Mouse (Mus musculus): ENCODE results near the gene Mtrex. TPM values are rescaled to one million over a fixed set of nuclear protein-coding genes. Genes with fewer than 3 reads are reported as not detected.
A peak's percentile ranks its signal among the peaks of the same experiment; 100 is the strongest.

The Mtrex gene
- polyA plus RNA-seq, 1 experiment: 5.6 TPM

- no peak for DNase-seq (ENCODE audit: low read depth, low spot score)
- 75% methylated on average over 17 of the region's 17 CpGs for WGBS
Measured at GRCm38 (mm10) chr13:112871500-112872266, 55.5 kb downstream of the Mtrex start.

- 81% methylated on average over 11 of the region's 11 CpGs for WGBS
- DNase-seq (ENCODE audit: low read depth, low spot score): no peak
Measured at GRCm38 (mm10) chr13:112870039-112870690, 57.0 kb downstream of the Mtrex start.

GRCm38 (mm10) chr13:112867381-112867780 is 59.8 kb downstream of the Mtrex start:
- 48% methylated on average over 8 of the region's 8 CpGs for WGBS

GRCm38 (mm10) chr13:112866782-112867181 is 60.4 kb downstream of the Mtrex start:
- WGBS: 72% methylated on average over 7 of the region's 7 CpGs
- no peak for DNase-seq (ENCODE audit: low read depth, low spot score)

More at GRCm38 (mm10) chr13:112867381-112867780, 59.8 kb downstream of the Mtrex start:
- DNase-seq (ENCODE audit: low read depth, low spot score): peak; percentile 33

GRCm38 (mm10) chr13:112862978-112863677 is 64.1 kb downstream of the Mtrex start:
- WGBS: 81% methylated on average over 1 of the region's 1 CpGs
- no peak for DNase-seq (ENCODE audit: low read depth, low spot score)

GRCm38 (mm10) chr13:112862342-112862741 is 64.9 kb downstream of the Mtrex start:
- WGBS: 69% methylated on average over 3 of the region's 3 CpGs
- no peak for DNase-seq (ENCODE audit: low read depth, low spot score)

GRCm38 (mm10) chr13:112861825-112862306 is 65.3 kb downstream of the Mtrex start:
- WGBS: 29% methylated on average over 5 of the region's 5 CpGs
- no peak for DNase-seq (ENCODE audit: low read depth, low spot score)

GRCm38 (mm10) chr13:112860911-112861310 is 66.3 kb downstream of the Mtrex start:
- no peak for DNase-seq (ENCODE audit: low read depth, low spot score)
- 88% methylated on average over 9 of the region's 9 CpGs for WGBS

- 57% methylated on average over 2 of the region's 2 CpGs for WGBS
- no peak for DNase-seq (ENCODE audit: low read depth, low spot score)
Measured at GRCm38 (mm10) chr13:112860370-112860769, 66.8 kb downstream of the Mtrex start.

GRCm38 (mm10) chr13:112859574-112860134 is 67.5 kb downstream of the Mtrex start:
- no peak for DNase-seq (ENCODE audit: low read depth, low spot score)
- WGBS: 86% methylated on average over 21 of the region's 21 CpGs

- WGBS: 97% methylated on average over 7 of the region's 7 CpGs
- no peak for DNase-seq (ENCODE audit: low read depth, low spot score)
Measured at GRCm38 (mm10) chr13:112857921-112858320, 69.3 kb downstream of the Mtrex start.

GRCm38 (mm10) chr13:112854402-112854801 is 72.8 kb downstream of the Mtrex start:
- no peak for DNase-seq (ENCODE audit: low read depth, low spot score)
- 81% methylated on average over 6 of the region's 6 CpGs for WGBS

GRCm38 (mm10) chr13:112853710-112854316 is 73.4 kb downstream of the Mtrex start:
- no peak for DNase-seq (ENCODE audit: low read depth, low spot score)
- 84% methylated on average over 17 of the region's 17 CpGs for WGBS

- no peak for DNase-seq (ENCODE audit: low read depth, low spot score)
- 97% methylated on average over 3 of the region's 3 CpGs for WGBS
Measured at GRCm38 (mm10) chr13:112845931-112846330, 81.3 kb downstream of the Mtrex start.

GRCm38 (mm10) chr13:112840241-112841087 is 86.7 kb downstream of the Mtrex start:
- WGBS: 86% methylated on average over 16 of the region's 16 CpGs
- no peak for DNase-seq (ENCODE audit: low read depth, low spot score)

- 81% methylated on average over 6 of the region's 6 CpGs for WGBS
- no peak for DNase-seq (ENCODE audit: low read depth, low spot score)
Measured at GRCm38 (mm10) chr13:112838562-112839232, 88.5 kb downstream of the Mtrex start.

- WGBS: 44% methylated on average over 9 of the region's 9 CpGs
Measured at GRCm38 (mm10) chr13:112837621-112838155, 89.5 kb downstream of the Mtrex start.

GRCm38 (mm10) chr13:112836951-112837350 is 90.2 kb downstream of the Mtrex start:
- WGBS: 84% methylated on average over 2 of the region's 2 CpGs
- no peak for DNase-seq (ENCODE audit: low read depth, low spot score)

More at GRCm38 (mm10) chr13:112837621-112838155, 89.5 kb downstream of the Mtrex start:
- no peak for DNase-seq (ENCODE audit: low read depth, low spot score)

Measured in large intestine, adult 2 months (tissue).